Mouse (Mus musculus) CH12.LX (cell line): Measurements from ENCODE around the gene Eogt.

ENCODE experiments used
- ELF1 ChIP-seq: IDR thresholded peaks from 2 replicates; pipeline ENCODE4 v1.6.1; 2014; ENCODE audit warnings: low read depth, mild to moderate bottlenecking, inconsistent platforms, low read length, improper control_type of control experiment
- GABPA ChIP-seq: IDR thresholded peaks from 2 replicates; pipeline ENCODE4 v1.6.1; 2012; ENCODE audit warnings: low read depth, low read length, improper control_type of control experiment, inconsistent platforms; ENCODE audit not compliant: insufficient replicate concordance
- JUND ChIP-seq: conservative IDR thresholded peaks from 2 replicates; pipeline ENCODE4 v1.6.1; 2011; ENCODE audit warnings: low read depth, low read length, improper control_type of control experiment
- PAX5 ChIP-seq: IDR thresholded peaks from 2 replicates; pipeline ENCODE4 v1.6.1; 2012; ENCODE audit warnings: low read length, inconsistent platforms, mixed read lengths
- POLR2A ChIP-seq: IDR thresholded peaks from 2 replicates; pipeline ENCODE4 v1.6.1; 2011; ENCODE audit warnings: low read depth, mild to moderate bottlenecking, improper control_type of control experiment, low read length
- UBTF ChIP-seq: IDR thresholded peaks from 2 replicates; pipeline ENCODE4 v1.6.1; 2012; ENCODE audit warnings: low read depth, mild to moderate bottlenecking, inconsistent platforms, low read length, improper control_type of control experiment, moderate library complexity

DNA sequence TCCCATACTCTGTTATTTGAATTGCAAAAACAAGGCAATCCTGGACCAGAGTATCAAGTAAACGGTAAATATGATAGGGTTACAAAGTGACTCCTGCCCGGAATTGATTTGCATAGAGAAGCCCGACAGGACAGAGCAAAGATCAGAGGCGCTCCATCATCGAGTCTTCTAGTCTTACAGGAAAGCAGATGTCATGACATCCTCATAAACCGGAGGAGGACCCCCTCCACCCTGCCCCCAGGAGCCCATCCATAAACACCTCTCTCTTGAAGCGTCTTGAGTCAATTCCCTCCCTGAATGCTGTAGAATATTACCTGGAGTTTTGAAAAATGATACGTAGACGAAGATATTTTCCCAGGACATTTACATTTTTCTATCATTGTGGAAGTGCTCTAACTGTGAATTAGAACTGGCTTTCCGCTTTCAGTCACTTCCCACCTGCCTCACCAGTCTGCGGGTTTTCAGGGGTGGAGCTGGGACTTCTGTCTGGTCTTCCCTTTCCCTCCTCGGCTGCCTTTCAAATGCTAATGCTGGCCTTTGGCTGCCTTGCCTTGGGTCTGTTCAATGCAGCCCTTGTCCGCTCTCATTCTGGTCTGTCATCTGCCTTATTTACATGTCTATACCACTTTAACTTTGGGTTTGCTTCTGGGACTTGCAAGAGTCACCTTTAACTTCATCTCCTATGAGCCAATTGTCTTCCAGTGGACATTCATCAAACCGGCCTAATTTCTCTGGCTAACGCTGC is 46.9 kb downstream of the Eogt start:
- TF ChIP-seq ELF1: no peak
- no peak for TF ChIP-seq POLR2A
- TF ChIP-seq UBTF: no peak
- no peak for TF ChIP-seq JUND
- no peak for TF ChIP-seq PAX5
- no peak for TF ChIP-seq GABPA
